Comparison of ENCODE assay signal across 13 mouse cellular contexts in the genomic region with DNA sequence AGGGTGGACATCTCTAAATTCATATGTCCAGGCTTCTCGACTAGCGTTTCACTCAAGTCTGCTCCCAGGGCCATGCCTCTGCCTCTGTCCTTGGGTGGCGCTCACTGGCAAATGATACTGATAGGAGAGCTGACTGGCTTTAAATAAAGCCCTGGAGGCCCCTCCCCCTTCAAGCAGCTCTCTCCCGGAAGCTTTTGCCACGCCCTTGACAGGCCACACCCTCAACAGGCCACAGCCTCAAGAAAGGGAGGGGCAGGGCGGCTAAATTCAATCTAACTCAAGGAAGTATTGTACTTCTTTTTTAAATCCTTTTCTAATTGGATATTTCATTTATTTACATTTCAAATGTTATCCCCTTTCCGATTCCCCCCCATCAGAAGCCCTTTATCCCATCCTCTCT. TPM values are rescaled to one million over a fixed set of nuclear protein-coding genes. Genes with fewer than 3 reads are reported as not detected.
"Had no signal": no experiment of that assay in that cellular context is flagged by ENCODE, and none has a peak within 500 bp of the region (broad histone marks: within the 10 kb centered on the region; RNA-seq: fewer than 3 reads in every experiment).

No protein-coding gene starts in this region.

- H3K4me3 ChIP-seq: left cerebral cortex, adult 2 months; liver, embryonic 13.5 days had no signal

- H3K9ac ChIP-seq: liver, embryonic 13.5 days had no signal

- H3K4me1 ChIP-seq: liver, embryonic 13.5 days had no signal

- DNase-seq: kidney, adult 9 months; kidney, postnatal 25 days; layer of hippocampus, postnatal 36 days; liver, embryonic 13.5 days; lung, adult 2 months; lung, postnatal 14 days; lung, postnatal 4 days; midbrain, embryonic 14.5 days; thymus, postnatal 25 days had no signal

- H3K4me2 ChIP-seq: liver, embryonic 13.5 days; midbrain, embryonic 11.5 days had no signal

- H3K36me3 ChIP-seq: liver, embryonic 13.5 days had no signal

- H3K27ac ChIP-seq: left cerebral cortex, adult 2 months; liver, embryonic 13.5 days had no signal

- H3K9me3 ChIP-seq: liver, embryonic 13.5 days had no signal

- H3K27me3 ChIP-seq: liver, embryonic 13.5 days had no signal

RNA-seq across cellular contexts. Expression of a gene that starts 59.3 kb away (rescaled TPM):
- total RNA-seq: megakaryocyte-erythroid progenitor cell, adult 5-6 weeks had no signal
- polyA plus RNA-seq: liver, adult 2 months had no signal
